Mouse (Mus musculus): ENCODE measurements around the gene Usp37. TPM values are rescaled to one million over a fixed set of nuclear protein-coding genes. Genes with fewer than 3 reads are reported as not detected.

Usp37 gene
- polyA plus RNA-seq, 1 experiment from 2014 or later, result 27.9 TPM

DNA sequence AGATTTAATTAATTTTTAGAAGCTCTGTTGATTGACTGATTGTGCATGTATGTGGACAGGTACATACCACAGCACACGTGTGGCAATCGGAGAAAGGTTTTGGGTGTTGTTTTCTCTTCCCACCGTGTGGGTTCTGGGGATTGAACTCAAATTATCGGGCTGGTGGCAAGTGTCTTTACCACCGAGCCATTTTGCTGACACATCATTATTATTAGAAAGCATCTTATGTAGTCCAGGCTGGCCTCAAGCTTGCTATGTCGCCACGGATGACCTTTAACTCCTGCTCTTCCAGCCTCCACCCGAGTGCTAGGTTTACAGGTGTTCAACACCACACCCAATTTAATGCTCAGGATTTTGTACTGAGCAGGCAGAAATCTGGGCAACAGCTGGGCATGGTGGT, 131.4 kb downstream of the Usp37 start:
- no peaks in the 10 kb centered on the region for H3K27me3 ChIP-seq (ENCODE audit: control insufficient read depth, insufficient read depth, low read length)
- H3K4me3 ChIP-seq (ENCODE audit: low read depth, low read length), result no peak overlapping the region
- H3K9ac ChIP-seq (replicated peaks; ENCODE audit: low read depth, low read length), result no peak overlapping the region
- no peaks in the 10 kb centered on the region for H3K9me3 ChIP-seq (ENCODE audit: control insufficient read depth, low read length)
- no peaks in the 10 kb centered on the region for H3K4me1 ChIP-seq (ENCODE audit: control insufficient read depth, insufficient read depth, low read length)
- no peak for ATAC-seq (ENCODE audit: low read depth)
- no peak overlapping the region for H3K4me2 ChIP-seq (ENCODE audit: low read depth, low read length)
- no peak overlapping the region for H3K27ac ChIP-seq (ENCODE audit: low read depth, low read length)
- 86% methylated on average over 8 of the region's 8 CpGs for WGBS
- H3K36me3 ChIP-seq (ENCODE audit: control insufficient read depth, insufficient read depth, low read length), result no peaks in the 10 kb centered on the region

DNA sequence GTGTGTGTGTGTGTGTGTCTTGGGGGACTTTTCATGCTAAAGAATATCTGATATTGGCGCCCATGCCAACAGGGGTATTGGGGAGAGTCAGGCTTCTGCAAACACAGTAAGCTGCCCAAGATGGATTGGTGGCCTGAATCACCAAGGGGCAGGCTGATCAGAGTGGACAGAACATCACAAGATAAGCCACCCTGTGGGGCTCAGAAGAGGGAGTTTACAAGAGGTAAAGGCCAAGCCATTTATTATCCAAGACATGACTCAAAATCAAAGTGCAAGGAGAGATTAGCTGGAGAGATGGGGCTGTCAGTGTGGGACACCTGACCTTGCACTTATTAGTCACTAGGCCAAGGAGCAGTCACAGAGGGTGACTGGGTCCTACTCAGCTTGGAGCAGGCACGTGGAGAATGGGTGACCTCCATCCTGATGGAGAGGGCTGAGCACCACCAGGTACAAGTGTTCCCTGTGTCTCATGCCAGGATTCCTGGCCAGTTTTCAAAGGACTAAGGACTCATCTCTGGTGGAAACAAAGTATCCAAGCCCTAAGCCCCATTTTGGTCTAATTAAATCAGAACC, 132.2 kb downstream of the Usp37 start:
- Histone ChIP-seq H3K9me3 (ENCODE audit: control insufficient read depth, low read length) (no peaks in the 10 kb centered on the region), H3K36me3 (ENCODE audit: control insufficient read depth, insufficient read depth, low read length) (no peaks in the 10 kb centered on the region), H3K4me2 (ENCODE audit: low read depth, low read length) (no peak overlapping the region), H3K27ac (ENCODE audit: low read depth, low read length) (no peak overlapping the region), H3K4me1 (ENCODE audit: control insufficient read depth, insufficient read depth, low read length) (no peaks in the 10 kb centered on the region), H3K9ac (replicated peaks; ENCODE audit: low read depth, low read length) (no peak overlapping the region), H3K27me3 (ENCODE audit: control insufficient read depth, insufficient read depth, low read length) (no peaks in the 10 kb centered on the region), H3K4me3 (ENCODE audit: low read depth, low read length) (no peak overlapping the region)
- 55% methylated on average over 2 of the region's 2 CpGs for WGBS
- ATAC-seq (ENCODE audit: low read depth), result no peak

- Histone ChIP-seq H3K9me3 (ENCODE audit: control insufficient read depth, low read length) (no peaks in the 10 kb centered on the region), H3K27ac (ENCODE audit: low read depth, low read length) (no peak within 1 kb of the TSS), H3K36me3 (ENCODE audit: control insufficient read depth, insufficient read depth, low read length) (no peaks in the 10 kb centered on the region), H3K9ac (replicated peaks; ENCODE audit: low read depth, low read length) (no peak within 1 kb of the TSS), H3K4me2 (ENCODE audit: low read depth, low read length) (no peak within 1 kb of the TSS), H3K27me3 (ENCODE audit: control insufficient read depth, insufficient read depth, low read length) (no peaks in the 10 kb centered on the region), H3K4me1 (ENCODE audit: control insufficient read depth, insufficient read depth, low read length) (no peaks in the 10 kb centered on the region), H3K4me3 (ENCODE audit: low read depth, low read length) (no peak within 1 kb of the TSS)
- no peak for ATAC-seq (ENCODE audit: low read depth)
- WGBS, result 34% methylated on average over 15 of the region's 15 CpGs
Measured at GRCm38 (mm10) chr1:74408589-74409504, 135.2 kb downstream of the Usp37 start, which contains the start of gene Vil1. Gene Vil1, plus strand, starts transcription at chr1:74409376.

DNA sequence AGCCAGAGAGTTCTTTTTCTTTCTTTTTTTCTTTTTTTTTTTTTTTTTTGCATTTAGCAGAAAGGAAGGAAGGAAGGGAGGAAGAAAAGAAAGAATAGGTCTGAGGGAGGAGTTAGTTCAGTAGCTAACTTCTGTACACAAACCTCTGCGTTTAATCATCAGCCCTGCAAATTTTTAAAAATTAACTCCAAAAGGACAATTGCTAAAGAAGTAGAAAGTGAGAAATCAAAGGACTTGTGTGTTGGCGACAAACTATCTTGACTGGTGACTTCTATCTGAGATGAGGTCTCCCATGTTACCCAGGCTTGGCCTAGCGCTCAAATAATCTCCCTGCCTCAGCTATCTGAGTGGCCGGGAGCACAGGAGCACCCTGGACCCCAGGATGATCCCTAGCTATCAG, 139.9 kb downstream of the Usp37 start:
- Histone ChIP-seq H3K4me1 (ENCODE audit: control insufficient read depth, insufficient read depth, low read length) (no peaks in the 10 kb centered on the region), H3K9ac (replicated peaks; ENCODE audit: low read depth, low read length) (no peak overlapping the region), H3K9me3 (ENCODE audit: control insufficient read depth, low read length) (no peaks in the 10 kb centered on the region), H3K27me3 (ENCODE audit: control insufficient read depth, insufficient read depth, low read length) (no peaks in the 10 kb centered on the region), H3K4me2 (ENCODE audit: low read depth, low read length) (no peak overlapping the region), H3K4me3 (ENCODE audit: low read depth, low read length) (no peak overlapping the region), H3K36me3 (ENCODE audit: control insufficient read depth, insufficient read depth, low read length) (no peaks in the 10 kb centered on the region), H3K27ac (ENCODE audit: low read depth, low read length) (no peak overlapping the region)
- ATAC-seq (ENCODE audit: low read depth), result no peak
- WGBS, result 93% methylated on average over 4 of the region's 4 CpGs

DNA sequence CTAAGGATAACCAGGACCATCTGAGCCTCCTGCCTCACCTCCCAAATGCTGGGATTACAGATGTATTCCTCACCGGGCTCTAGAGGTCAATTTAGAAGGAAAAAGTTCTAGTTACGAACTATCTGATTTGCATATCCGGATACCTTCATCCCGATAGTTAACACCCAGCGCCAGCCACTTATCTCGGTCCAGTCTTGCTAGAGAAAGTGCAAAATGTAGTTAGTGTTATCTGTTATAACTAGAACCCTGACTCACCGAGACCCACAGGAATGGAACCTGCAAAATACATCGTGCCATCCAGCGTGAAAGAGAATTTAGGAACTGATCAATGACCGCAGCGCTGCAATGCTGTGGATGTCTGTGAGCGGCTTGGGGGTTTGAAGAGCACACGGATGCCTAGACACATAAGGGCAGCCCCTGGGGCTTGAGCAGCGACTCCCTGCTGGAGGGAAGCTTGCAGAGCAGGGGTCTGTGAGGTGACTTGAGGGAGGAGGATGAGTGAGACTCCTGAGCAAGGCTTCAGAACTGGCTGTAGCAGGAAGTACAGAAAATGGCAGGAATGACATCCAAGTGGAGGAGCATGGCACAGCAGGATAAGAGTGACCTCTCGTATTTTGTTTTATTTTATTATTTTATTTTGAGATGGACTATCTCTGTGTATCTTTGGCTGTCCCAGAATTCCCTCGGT, 142.9 kb downstream of the Usp37 start:
- H3K9ac ChIP-seq (replicated peaks; ENCODE audit: low read depth, low read length), result no peak overlapping the region
- H3K4me1 ChIP-seq (ENCODE audit: control insufficient read depth, insufficient read depth, low read length), result 0 out of 2 replicates have a peak, but pooled peaks cover 2% of the 10 kb centered on the region
- H3K27ac ChIP-seq (ENCODE audit: low read depth, low read length), result no peak overlapping the region
- no peak overlapping the region for H3K4me2 ChIP-seq (ENCODE audit: low read depth, low read length)
- 66% methylated on average over 16 of the region's 16 CpGs for WGBS
- H3K27me3 ChIP-seq (ENCODE audit: control insufficient read depth, insufficient read depth, low read length), result no peaks in the 10 kb centered on the region
- H3K4me3 ChIP-seq (ENCODE audit: low read depth, low read length), result no peak overlapping the region
- no peak for ATAC-seq (ENCODE audit: low read depth)
- H3K9me3 ChIP-seq (ENCODE audit: control insufficient read depth, low read length), result no peaks in the 10 kb centered on the region
- no peaks in the 10 kb centered on the region for H3K36me3 ChIP-seq (ENCODE audit: control insufficient read depth, insufficient read depth, low read length)

DNA sequence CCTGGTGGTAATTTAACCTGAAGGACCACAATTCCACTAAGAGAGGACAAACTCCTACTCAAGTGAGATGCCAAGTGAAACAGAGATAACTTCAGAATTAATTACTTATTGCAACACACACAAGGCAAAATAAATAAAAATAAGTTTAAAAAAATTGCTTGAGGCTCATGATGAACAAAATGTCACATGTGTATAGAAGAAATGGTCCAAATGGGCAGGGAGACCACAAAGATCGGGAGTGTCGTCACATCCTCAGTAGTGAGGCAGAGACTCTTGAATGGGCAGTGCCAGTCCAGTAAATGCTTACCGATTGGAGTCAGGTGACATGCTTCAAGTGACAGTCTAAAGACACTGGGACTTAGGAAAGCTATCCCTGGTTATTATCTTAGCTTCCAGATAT, 143.6 kb downstream of the Usp37 start:
- ATAC-seq (ENCODE audit: low read depth), result no peak
- H3K4me2 ChIP-seq (ENCODE audit: low read depth, low read length), result no peak overlapping the region
- no peaks in the 10 kb centered on the region for H3K9me3 ChIP-seq (ENCODE audit: control insufficient read depth, low read length)
- no peaks in the 10 kb centered on the region for H3K36me3 ChIP-seq (ENCODE audit: control insufficient read depth, insufficient read depth, low read length)
- no peaks in the 10 kb centered on the region for H3K27me3 ChIP-seq (ENCODE audit: control insufficient read depth, insufficient read depth, low read length)
- 82% methylated on average over 3 of the region's 3 CpGs for WGBS
- no peak overlapping the region for H3K27ac ChIP-seq (ENCODE audit: low read depth, low read length)
- 0 out of 2 replicates have a peak, but pooled peaks cover 2% of the 10 kb centered on the region for H3K4me1 ChIP-seq (ENCODE audit: control insufficient read depth, insufficient read depth, low read length)
- no peak overlapping the region for H3K4me3 ChIP-seq (ENCODE audit: low read depth, low read length)
- no peak overlapping the region for H3K9ac ChIP-seq (replicated peaks; ENCODE audit: low read depth, low read length)

DNA sequence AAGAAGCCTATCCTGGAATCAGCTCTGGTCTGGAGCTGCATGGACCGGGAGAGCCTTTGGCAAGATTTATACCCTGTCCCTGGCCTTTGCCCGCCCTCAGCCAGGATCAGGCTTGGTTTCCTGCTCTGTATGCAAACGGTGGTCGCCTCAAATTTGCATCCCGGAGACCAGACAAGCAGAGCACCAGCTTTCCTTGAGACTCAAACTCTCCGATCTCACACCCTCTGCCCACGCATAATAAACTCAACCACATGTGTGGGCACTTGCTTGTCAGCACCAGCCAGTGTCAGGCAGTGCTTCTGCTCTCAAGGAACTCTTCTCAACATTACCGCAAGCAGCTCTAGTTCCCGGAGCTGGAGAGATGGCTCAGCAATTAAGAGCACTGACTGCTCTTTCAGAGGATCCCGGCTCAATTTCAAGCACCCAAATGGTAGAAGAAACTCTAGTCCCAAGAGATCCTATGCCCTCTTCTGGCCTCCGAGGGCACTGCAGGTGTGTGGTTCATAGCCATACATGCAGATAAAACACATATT, 146.1 kb downstream of the Usp37 start:
- Histone ChIP-seq H3K4me1 (ENCODE audit: control insufficient read depth, insufficient read depth, low read length) (0 out of 2 replicates have a peak, but pooled peaks cover 4% of the 10 kb centered on the region), H3K36me3 (ENCODE audit: control insufficient read depth, insufficient read depth, low read length) (peaks cover 9% of the 10 kb centered on the region), H3K27ac (ENCODE audit: low read depth, low read length) (peak overlapping the region; percentile 52; the same call in 1 of the 2 replicates), H3K4me2 (ENCODE audit: low read depth, low read length) (peak overlapping the region; percentile 75), H3K27me3 (ENCODE audit: control insufficient read depth, insufficient read depth, low read length) (no peaks in the 10 kb centered on the region), H3K4me3 (ENCODE audit: low read depth, low read length) (peak overlapping the region; percentile 42), H3K9me3 (ENCODE audit: control insufficient read depth, low read length) (no peaks in the 10 kb centered on the region), H3K9ac (replicated peaks; ENCODE audit: low read depth, low read length) (peak overlapping the region; percentile 46; the same call in 1 of the 2 replicates)
- ATAC-seq (ENCODE audit: low read depth), result peak; percentile 49
- 4% methylated on average over 11 of the region's 11 CpGs for WGBS

- peak overlapping the region; percentile 52 for H3K27ac ChIP-seq (ENCODE audit: low read depth, low read length)
- peak overlapping the region; percentile 46 for H3K9ac ChIP-seq (replicated peaks; ENCODE audit: low read depth, low read length)
- peak overlapping the region; percentile 75 for H3K4me2 ChIP-seq (ENCODE audit: low read depth, low read length)
- no peaks in the 10 kb centered on the region for H3K9me3 ChIP-seq (ENCODE audit: control insufficient read depth, low read length)
- peaks cover 9% of the 10 kb centered on the region for H3K36me3 ChIP-seq (ENCODE audit: control insufficient read depth, insufficient read depth, low read length)
- H3K4me1 ChIP-seq (ENCODE audit: control insufficient read depth, insufficient read depth, low read length), result 0 out of 2 replicates have a peak, but pooled peaks cover 10% of the 10 kb centered on the region
- peak; percentile 89 for ATAC-seq (ENCODE audit: low read depth)
- H3K27me3 ChIP-seq (ENCODE audit: control insufficient read depth, insufficient read depth, low read length), result no peaks in the 10 kb centered on the region
- H3K4me3 ChIP-seq (ENCODE audit: low read depth, low read length), result peak overlapping the region; percentile 42
- under 1% methylated on average over 41 of the region's 41 CpGs for WGBS
Measured at GRCm38 (mm10) chr1:74397268-74397918, 146.7 kb downstream of the Usp37 start.
